Mouse (Mus musculus) thymus, adult 2 months (tissue): ENCODE measurements around the gene Fam168a.

Source experiments
- CTCF ChIP-seq: fragments of 200-500 bp; IDR thresholded peaks from 2 replicates; pipeline ENCODE4 v1.5.1; 2012; ENCODE audit warnings: mild to moderate bottlenecking, control low read depth, low read length, moderate library complexity, borderline replicate concordance; ENCODE audit not compliant: control insufficient read depth, poor library complexity, insufficient read depth; ENCODE audit errors: extremely low read depth
- POLR2A ChIP-seq: fragments of 200-500 bp; IDR thresholded peaks from 2 replicates; pipeline ENCODE4 v1.6.1; 2012; ENCODE audit warnings: mild to moderate bottlenecking, low read length, control low read depth, moderate library complexity; ENCODE audit not compliant: control insufficient read depth, poor library complexity, insufficient read depth; ENCODE audit errors: extremely low read depth

DNA sequence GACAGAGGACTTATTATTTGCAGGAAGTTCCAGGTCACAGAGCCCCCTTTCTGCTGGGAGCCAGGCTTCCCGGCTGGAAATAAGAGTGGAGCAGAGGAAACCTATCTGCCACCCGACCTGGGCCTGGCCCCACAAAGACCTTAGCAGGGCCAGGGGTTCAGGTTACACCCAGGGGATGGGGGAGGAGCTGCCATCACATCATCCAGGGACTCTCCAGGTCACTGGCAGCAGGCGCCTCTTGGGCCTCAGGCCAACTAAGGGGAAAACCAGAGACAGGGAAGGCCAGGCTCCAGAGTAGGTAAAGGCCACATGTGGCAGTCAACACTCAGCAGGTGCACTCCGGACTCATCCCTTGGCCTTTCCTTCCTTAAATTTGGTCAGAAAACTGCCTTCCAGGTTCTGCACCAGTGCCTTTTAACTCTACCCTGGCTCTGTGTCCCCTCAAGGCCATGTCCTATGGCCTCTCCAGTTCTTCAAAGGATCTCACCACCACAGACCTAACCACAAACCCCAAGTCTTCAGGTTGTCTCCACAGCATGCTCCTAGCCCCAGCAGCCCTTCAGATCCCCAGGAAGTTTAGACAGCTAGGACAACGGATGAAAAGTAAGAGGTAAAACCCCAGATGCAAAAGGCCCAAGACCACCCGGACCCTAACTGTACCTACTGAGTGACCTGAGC, 147.8 kb downstream of the Fam168a start:
- TF ChIP-seq CTCF (no peak), POLR2A (no peak)
